ENCODE assay signal across 15 mouse cellular contexts in the genomic region with DNA sequence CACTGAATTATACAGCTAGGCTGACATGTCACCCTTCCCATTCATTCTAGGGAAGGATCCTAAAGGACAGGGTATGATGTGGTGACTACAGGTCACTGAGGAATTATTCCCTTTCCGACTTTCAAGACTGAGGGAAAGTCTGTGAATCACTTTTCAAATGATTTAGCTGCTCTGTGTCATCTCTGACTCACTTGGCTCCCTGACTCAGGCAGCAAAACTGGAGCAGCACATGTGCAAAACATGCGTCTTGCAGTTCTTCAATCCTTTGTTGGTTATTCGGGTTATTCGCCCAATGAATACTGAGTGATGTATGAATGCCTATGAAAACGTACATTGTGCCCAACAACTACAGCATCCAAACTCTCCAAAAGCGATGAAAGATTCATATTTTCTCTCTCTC.
DNase-seq lines count a peak whose midpoint lies in the region; ATAC-seq and TF ChIP-seq lines count a peak whose summit lies in the region.
"Had no signal": no experiment of that assay in that cellular context is flagged by ENCODE, and none has a peak within 500 bp of the region (broad histone marks: within the 10 kb centered on the region; RNA-seq: fewer than 3 reads in every experiment).

No protein-coding gene starts in this region.

- no peak for TF ChIP-seq POLR2A in limb, embryonic 14.5 days (IDR thresholded peaks at IDR 0.05; ENCODE audit: borderline replicate concordance, extremely low read depth, insufficient read depth, insufficient read length)

- no peak for DNase-seq in frontal cortex, postnatal 14 days (ENCODE audit: low spot score in 2 of 2)
- DNase-seq in limb, embryonic 14.5 days (ENCODE audit: low spot score), result no peak
- no peak for DNase-seq in limb, embryonic 10.5 days (ENCODE audit: low spot score)
- peak; percentile 47 for DNase-seq in adrenal gland, postnatal 10 days
- peak; percentile 42 for DNase-seq in skeletal muscle tissue, adult 2 months (ENCODE audit: low read depth, low spot score)
- no peak for DNase-seq in thymus, adult 18-20 months
- no peak for DNase-seq in ovary, postnatal 36 days (ENCODE audit: low spot score)
- DNase-seq: cerebellum, adult 9-10 months; thymus, adult 2 months had no signal

- 76% methylated on average over 6 of the region's 6 CpGs for WGBS in limb, embryonic 14.5 days
- 90% methylated on average over 6 of the region's 6 CpGs for WGBS in limb, embryonic 10.5 days

- peaks cover 19% of the 10 kb centered on the region for H3K4me1 ChIP-seq in limb, embryonic 14.5 days (ENCODE audit: control insufficient read depth, insufficient read depth, low read length)
- peaks cover 15% of the 10 kb centered on the region; the same call in 1 of the 2 replicates for H3K4me1 ChIP-seq in limb, embryonic 10.5 days
- H3K4me1 ChIP-seq: midbrain, embryonic 15.5 days had no signal

- no peak overlapping the region for H3K9ac ChIP-seq in limb, embryonic 14.5 days (ENCODE audit: low read depth, low read length, severe bottlenecking)
- H3K9ac ChIP-seq: embryonic facial prominence, embryonic 12.5 days; midbrain, embryonic 15.5 days had no signal

- H3K9me3 ChIP-seq in limb, embryonic 14.5 days (ENCODE audit: control insufficient read depth, low read length), result no peaks in the 10 kb centered on the region
- no peaks in the 10 kb centered on the region for H3K9me3 ChIP-seq in limb, embryonic 10.5 days (replicated peaks)
- H3K9me3 ChIP-seq: embryonic facial prominence, embryonic 12.5 days; midbrain, embryonic 15.5 days had no signal

- no peak overlapping the region for H3K4me3 ChIP-seq in limb, embryonic 14.5 days (replicated peaks; ENCODE audit: low read length)
- no peak overlapping the region for H3K4me3 ChIP-seq in limb, embryonic 10.5 days
- H3K4me3 ChIP-seq: embryonic facial prominence, embryonic 12.5 days; midbrain, embryonic 15.5 days had no signal

- no peaks in the 10 kb centered on the region for H3K27me3 ChIP-seq in limb, embryonic 14.5 days (ENCODE audit: control insufficient read depth, insufficient read depth, low read length)
- H3K27me3 ChIP-seq in limb, embryonic 10.5 days (ENCODE audit: low read depth, poor library complexity, severe bottlenecking), result no peaks in the 10 kb centered on the region
- H3K27me3 ChIP-seq: embryonic facial prominence, embryonic 12.5 days; midbrain, embryonic 15.5 days had no signal

- peak; percentile 93 for ATAC-seq in frontal cortex, adult (ENCODE audit: low TSS enrichment)
- ATAC-seq in limb, embryonic 14.5 days (ENCODE audit: low FRiP score, low read depth), result no peak
- ATAC-seq: hindbrain, postnatal 0 days; midbrain, embryonic 15.5 days had no signal

- no peaks in the 10 kb centered on the region for H3K36me3 ChIP-seq in limb, embryonic 14.5 days (ENCODE audit: control insufficient read depth, insufficient read depth, low read length)
- H3K36me3 ChIP-seq in limb, embryonic 10.5 days, result no peaks in the 10 kb centered on the region
- H3K36me3 ChIP-seq: embryonic facial prominence, embryonic 12.5 days; midbrain, embryonic 15.5 days had no signal

- H3K27ac ChIP-seq in limb, embryonic 14.5 days (replicated peaks; ENCODE audit: low read depth, low read length), result 0 out of 2 replicates have a peak overlapping the region, but pooled peaks have one; percentile 22
- no peak overlapping the region for H3K27ac ChIP-seq in limb, embryonic 10.5 days
- H3K27ac ChIP-seq: embryonic facial prominence, embryonic 12.5 days; hindbrain, postnatal 0 days; kidney, postnatal 0 days; macrophage; midbrain, embryonic 15.5 days had no signal

- no peak overlapping the region for H3K4me2 ChIP-seq in limb, embryonic 14.5 days (replicated peaks; ENCODE audit: low read depth, low read length, severe bottlenecking)
- H3K4me2 ChIP-seq: embryonic facial prominence, embryonic 12.5 days; midbrain, embryonic 15.5 days had no signal

Comparison
In these comparisons a context has a peak if more than half of its experiments do, and no peak if none do; other contexts are left out.
1. DNase-seq: peak in adrenal gland, postnatal 10 days (single experiment) and skeletal muscle tissue, adult 2 months (single experiment); none in frontal cortex, postnatal 14 days (0 of 2), limb, embryonic 14.5 days (single experiment), limb, embryonic 10.5 days (single experiment), thymus, adult 18-20 months (0 of 2) and ovary, postnatal 36 days (single experiment).